Mouse (Mus musculus): ENCODE data around the gene Zdhhc21. TPM values are rescaled to one million over a fixed set of nuclear protein-coding genes. Genes with fewer than 3 reads are reported as not detected.

Zdhhc21 gene
- polyA plus RNA-seq, 1 experiment, result not detected

DNA sequence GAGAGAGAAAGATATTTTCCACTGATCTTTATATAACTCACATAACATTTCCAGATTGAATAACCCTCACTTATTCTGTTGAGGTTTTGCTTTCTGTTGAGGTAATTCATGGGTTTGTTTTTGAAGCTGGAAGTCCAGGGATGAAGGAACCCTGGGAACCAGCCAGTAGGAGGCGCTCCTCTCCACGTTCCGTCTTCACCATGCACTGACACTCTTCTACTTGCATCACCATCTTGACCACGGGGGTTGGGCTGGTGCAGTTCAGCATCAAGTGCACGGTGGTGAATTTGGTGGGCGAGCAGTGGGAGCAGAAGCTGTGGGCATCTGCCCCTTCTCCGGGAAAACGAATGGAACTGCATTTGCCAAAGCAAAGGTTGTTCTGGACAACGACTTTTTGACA lies 22.7 kb upstream of the Zdhhc21 start:
- no peak for TF ChIP-seq GATA1 (IDR thresholded peaks at IDR 0.05; ENCODE audit: low read length)
- TF ChIP-seq TAL1 (IDR thresholded peaks at IDR 0.05; ENCODE audit: low read length), result no peak
- Histone ChIP-seq H3K9me3 (ENCODE audit: control insufficient read depth, low read length) (no peaks in the 10 kb centered on the region), H3K36me3 (ENCODE audit: control insufficient read depth) (no peaks in the 10 kb centered on the region), H3K27me3 (ENCODE audit: control insufficient read depth) (no peaks in the 10 kb centered on the region), H3K4me1 (ENCODE audit: control insufficient read depth) (no peaks in the 10 kb centered on the region), H3K4me3 (replicated peaks) (no peak overlapping the region)

DNA sequence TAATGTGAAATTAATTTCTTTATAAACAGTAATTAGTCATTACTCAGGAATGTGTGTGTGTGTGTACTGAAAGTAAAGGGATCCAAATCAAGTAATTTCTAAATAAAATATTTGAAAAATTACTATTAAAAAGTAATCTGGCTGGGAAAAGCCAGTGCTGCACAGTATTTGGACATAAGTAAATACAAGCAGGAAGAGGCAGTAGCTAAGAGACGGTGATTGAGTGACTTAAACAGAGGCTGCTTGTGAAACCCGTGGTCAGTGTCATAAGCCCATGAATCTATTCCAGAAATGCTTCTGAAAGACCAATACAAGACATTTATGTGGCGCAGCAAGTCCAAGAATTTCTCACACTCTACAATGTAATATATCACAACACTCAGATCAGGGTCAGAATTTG lies 21.6 kb upstream of the Zdhhc21 start:
- no peak overlapping the region for H3K4me3 ChIP-seq (replicated peaks)
- no peaks in the 10 kb centered on the region for H3K27me3 ChIP-seq (ENCODE audit: control insufficient read depth)
- H3K36me3 ChIP-seq (ENCODE audit: control insufficient read depth), result no peaks in the 10 kb centered on the region
- H3K4me1 ChIP-seq (ENCODE audit: control insufficient read depth), result no peaks in the 10 kb centered on the region
- no peaks in the 10 kb centered on the region for H3K9me3 ChIP-seq (ENCODE audit: control insufficient read depth, low read length)
- TF ChIP-seq TAL1 (IDR thresholded peaks at IDR 0.05; ENCODE audit: low read length), result no peak
- TF ChIP-seq GATA1 (IDR thresholded peaks at IDR 0.05; ENCODE audit: low read length), result no peak

DNA sequence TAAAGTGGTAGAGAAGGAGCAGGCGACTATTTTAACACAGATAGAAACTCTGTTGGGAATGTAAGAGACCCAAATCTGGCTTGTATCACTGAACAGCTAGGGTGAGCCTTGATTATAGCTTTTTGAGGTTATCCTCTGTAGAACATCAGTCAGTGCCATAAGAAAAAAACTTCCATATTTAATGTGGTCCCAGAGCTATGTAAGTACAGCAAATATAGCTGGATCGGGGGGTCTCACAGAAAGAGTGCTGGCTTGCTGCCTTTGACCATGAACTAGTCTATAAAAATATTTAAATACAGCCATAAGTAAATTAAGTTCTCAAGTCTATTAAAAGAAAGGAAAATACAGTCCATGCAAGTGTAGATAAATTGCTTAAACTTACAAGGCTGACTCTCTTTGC lies 20.5 kb upstream of the Zdhhc21 start:
- H3K36me3 ChIP-seq (ENCODE audit: control insufficient read depth), result no peaks in the 10 kb centered on the region
- H3K27me3 ChIP-seq (ENCODE audit: control insufficient read depth), result no peaks in the 10 kb centered on the region
- no peaks in the 10 kb centered on the region for H3K4me1 ChIP-seq (ENCODE audit: control insufficient read depth)
- no peaks in the 10 kb centered on the region for H3K9me3 ChIP-seq (ENCODE audit: control insufficient read depth, low read length)
- TF ChIP-seq TAL1 (IDR thresholded peaks at IDR 0.05; ENCODE audit: low read length) (no peak), GATA1 (IDR thresholded peaks at IDR 0.05; ENCODE audit: low read length) (no peak)
- no peak overlapping the region for H3K4me3 ChIP-seq (replicated peaks)

DNA sequence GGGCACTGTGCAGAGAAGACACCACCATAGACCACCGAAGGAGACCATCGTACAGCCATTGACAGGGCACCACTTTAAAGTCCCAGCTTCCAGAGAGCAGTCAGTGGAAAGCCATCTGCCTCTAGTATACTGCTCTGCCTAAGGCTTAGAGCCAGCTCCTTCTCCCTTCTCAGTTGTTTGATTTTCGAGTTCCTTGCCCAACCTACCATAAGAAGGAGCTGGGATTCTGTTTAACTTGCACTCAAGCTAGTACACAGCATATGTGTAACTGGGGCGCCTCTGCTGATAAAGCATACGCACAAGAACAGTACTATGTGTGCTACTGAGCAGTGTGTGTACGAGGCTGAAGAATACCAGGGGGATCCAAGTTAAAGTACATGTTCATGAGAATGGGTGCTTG lies 19.4 kb upstream of the Zdhhc21 start:
- no peaks in the 10 kb centered on the region for H3K9me3 ChIP-seq (ENCODE audit: control insufficient read depth, low read length)
- no peaks in the 10 kb centered on the region for H3K36me3 ChIP-seq (ENCODE audit: control insufficient read depth)
- no peaks in the 10 kb centered on the region for H3K4me1 ChIP-seq (ENCODE audit: control insufficient read depth)
- no peak overlapping the region for H3K4me3 ChIP-seq (replicated peaks)
- H3K27me3 ChIP-seq (ENCODE audit: control insufficient read depth), result no peaks in the 10 kb centered on the region
- TF ChIP-seq TAL1 (IDR thresholded peaks at IDR 0.05; ENCODE audit: low read length) (no peak), GATA1 (IDR thresholded peaks at IDR 0.05; ENCODE audit: low read length) (no peak)

DNA sequence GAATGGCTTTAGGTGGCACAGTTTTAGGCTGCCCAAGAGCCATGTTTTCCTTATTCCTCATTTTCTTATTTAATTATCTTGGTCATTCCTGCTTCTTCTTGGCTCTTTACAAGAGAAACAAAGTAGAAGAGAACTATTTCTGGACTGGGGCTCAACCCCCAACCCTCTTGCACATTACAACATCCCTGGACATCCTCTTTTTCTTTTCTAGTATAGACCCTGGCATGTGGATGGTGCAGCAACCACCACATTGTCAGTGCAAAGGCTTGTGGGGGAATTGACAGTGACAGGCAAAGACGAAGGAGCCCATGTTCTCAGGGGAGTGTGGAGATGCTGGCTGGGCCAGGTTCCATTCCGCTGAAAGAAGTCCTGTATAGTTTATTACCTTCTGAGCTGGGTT lies 16.9 kb upstream of the Zdhhc21 start:
- Histone ChIP-seq H3K27me3 (ENCODE audit: control insufficient read depth) (no peaks in the 10 kb centered on the region), H3K4me3 (replicated peaks) (no peak overlapping the region), H3K4me1 (ENCODE audit: control insufficient read depth) (no peaks in the 10 kb centered on the region), H3K36me3 (ENCODE audit: control insufficient read depth) (no peaks in the 10 kb centered on the region), H3K9me3 (ENCODE audit: control insufficient read depth, low read length) (no peaks in the 10 kb centered on the region)
- TF ChIP-seq TAL1 (IDR thresholded peaks at IDR 0.05; ENCODE audit: low read length), result no peak
- TF ChIP-seq GATA1 (IDR thresholded peaks at IDR 0.05; ENCODE audit: low read length), result no peak

DNA sequence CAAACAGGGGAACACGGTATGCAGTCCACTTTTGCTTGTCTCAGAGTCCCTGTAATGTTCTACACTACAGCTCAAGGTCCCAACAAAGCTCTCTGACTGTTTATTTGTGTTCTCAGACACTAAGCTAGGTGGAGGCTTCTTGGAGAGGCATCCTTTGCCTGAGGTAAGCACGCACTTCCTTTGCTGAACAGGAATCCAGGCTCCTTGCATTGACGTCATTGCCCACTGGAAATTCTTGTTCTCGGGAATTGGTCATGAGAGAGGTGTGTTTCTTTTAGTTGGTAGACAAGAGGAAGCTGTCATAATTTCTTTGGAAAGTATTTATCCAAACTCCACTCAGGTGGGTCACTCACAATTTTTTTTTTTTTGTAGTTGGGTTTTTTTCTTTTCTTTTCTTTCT lies 15.8 kb upstream of the Zdhhc21 start:
- TF ChIP-seq GATA1 (IDR thresholded peaks at IDR 0.05; ENCODE audit: low read length), result no peak
- TF ChIP-seq TAL1 (IDR thresholded peaks at IDR 0.05; ENCODE audit: low read length), result no peak
- Histone ChIP-seq H3K4me3 (replicated peaks) (no peak overlapping the region), H3K4me1 (ENCODE audit: control insufficient read depth) (no peaks in the 10 kb centered on the region), H3K36me3 (ENCODE audit: control insufficient read depth) (no peaks in the 10 kb centered on the region), H3K9me3 (ENCODE audit: control insufficient read depth, low read length) (no peaks in the 10 kb centered on the region), H3K27me3 (ENCODE audit: control insufficient read depth) (no peaks in the 10 kb centered on the region)

DNA sequence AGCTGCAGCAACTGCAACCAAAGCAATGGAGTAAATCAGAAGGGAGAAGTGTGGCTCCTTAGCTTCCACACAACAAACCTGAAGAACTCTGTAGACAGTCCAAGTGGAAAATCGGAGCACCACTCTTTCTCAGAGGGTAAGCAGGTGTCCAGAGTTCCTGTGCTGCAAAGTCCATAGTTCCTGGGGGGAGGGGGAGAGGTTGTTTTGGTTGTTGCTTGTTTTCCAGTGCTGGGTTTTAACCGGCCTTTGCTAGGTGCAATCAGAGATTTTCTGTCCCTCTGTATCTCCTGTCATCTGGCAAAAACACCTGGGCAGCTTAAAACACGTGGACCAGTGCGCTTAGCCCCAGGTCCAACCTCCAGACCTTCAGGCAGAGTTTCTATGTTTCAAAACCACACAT lies 15.0 kb upstream of the Zdhhc21 start:
- no peaks in the 10 kb centered on the region for H3K4me1 ChIP-seq (ENCODE audit: control insufficient read depth)
- TF ChIP-seq TAL1 (IDR thresholded peaks at IDR 0.05; ENCODE audit: low read length) (no peak), GATA1 (IDR thresholded peaks at IDR 0.05; ENCODE audit: low read length) (no peak)
- no peaks in the 10 kb centered on the region for H3K27me3 ChIP-seq (ENCODE audit: control insufficient read depth)
- no peak overlapping the region for H3K4me3 ChIP-seq (replicated peaks)
- H3K9me3 ChIP-seq (ENCODE audit: control insufficient read depth, low read length), result no peaks in the 10 kb centered on the region
- H3K36me3 ChIP-seq (ENCODE audit: control insufficient read depth), result no peaks in the 10 kb centered on the region

DNA sequence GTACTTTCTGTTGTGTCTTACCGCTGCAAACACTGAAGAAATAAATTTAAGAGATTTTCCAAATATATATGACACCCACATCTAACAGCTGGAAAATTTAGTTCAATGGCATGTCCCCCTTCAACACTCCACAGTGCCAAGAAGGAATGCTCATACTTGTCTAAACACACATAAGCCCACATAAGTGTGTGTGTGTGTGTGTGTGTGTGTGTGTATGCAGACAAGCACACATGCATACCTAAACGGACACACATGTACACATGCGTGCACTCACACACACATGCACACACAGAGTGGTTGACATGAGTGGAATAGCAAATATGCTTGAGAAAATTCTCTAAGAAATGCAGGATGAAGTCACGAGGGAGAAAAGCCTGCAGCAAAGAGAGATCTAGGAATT lies 12.8 kb upstream of the Zdhhc21 start:
- no peak overlapping the region for H3K4me3 ChIP-seq (replicated peaks)
- no peaks in the 10 kb centered on the region for H3K36me3 ChIP-seq (ENCODE audit: control insufficient read depth)
- H3K4me1 ChIP-seq (ENCODE audit: control insufficient read depth), result no peaks in the 10 kb centered on the region
- H3K9me3 ChIP-seq (ENCODE audit: control insufficient read depth, low read length), result no peaks in the 10 kb centered on the region
- TF ChIP-seq GATA1 (IDR thresholded peaks at IDR 0.05; ENCODE audit: low read length), result no peak
- no peak for TF ChIP-seq TAL1 (IDR thresholded peaks at IDR 0.05; ENCODE audit: low read length)
- no peaks in the 10 kb centered on the region for H3K27me3 ChIP-seq (ENCODE audit: control insufficient read depth)

DNA sequence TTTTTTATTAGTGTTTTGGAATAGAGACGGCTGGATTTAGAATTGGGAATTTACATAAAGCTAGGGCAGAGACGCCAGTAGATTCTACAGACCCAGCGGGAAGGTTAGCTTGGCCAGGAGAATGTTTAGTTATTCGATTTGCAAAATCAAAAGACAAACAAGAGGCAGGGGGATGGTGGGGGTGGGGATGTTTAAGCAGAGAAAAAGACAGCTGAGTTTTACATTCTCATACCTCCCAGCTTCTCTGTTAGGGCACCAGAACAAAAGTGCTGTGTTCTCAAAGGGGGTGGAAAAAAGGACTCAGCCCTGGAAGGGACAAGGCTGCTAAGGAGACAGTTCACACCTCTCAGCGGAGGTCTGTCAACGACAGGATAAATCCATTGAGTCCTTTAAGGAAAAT lies 12.4 kb upstream of the Zdhhc21 start:
- Histone ChIP-seq H3K27me3 (ENCODE audit: control insufficient read depth) (no peaks in the 10 kb centered on the region), H3K4me1 (ENCODE audit: control insufficient read depth) (no peaks in the 10 kb centered on the region), H3K4me3 (replicated peaks) (no peak overlapping the region), H3K9me3 (ENCODE audit: control insufficient read depth, low read length) (no peaks in the 10 kb centered on the region), H3K36me3 (ENCODE audit: control insufficient read depth) (no peaks in the 10 kb centered on the region)
- no peak for TF ChIP-seq TAL1 (IDR thresholded peaks at IDR 0.05; ENCODE audit: low read length)
- no peak for TF ChIP-seq GATA1 (IDR thresholded peaks at IDR 0.05; ENCODE audit: low read length)

DNA sequence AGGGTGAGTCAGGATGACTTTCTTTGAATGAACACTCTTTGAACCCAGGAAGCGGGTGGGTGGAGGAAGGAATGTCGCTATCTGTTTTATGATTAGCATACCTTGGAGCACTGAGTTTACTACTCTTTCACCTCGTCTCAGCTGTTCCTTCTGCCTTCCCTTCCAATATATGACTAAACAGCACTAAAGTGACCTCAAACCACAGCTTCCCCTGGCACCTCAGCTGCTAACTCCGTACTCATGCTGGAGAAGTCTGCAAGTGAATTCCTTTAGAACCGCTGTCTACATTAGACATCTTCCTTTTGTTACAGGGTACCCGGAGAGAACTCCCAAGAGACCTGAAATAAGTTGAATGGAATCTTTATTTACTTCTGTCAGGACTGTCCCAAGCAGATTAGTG lies 11.2 kb upstream of the Zdhhc21 start:
- Histone ChIP-seq H3K9me3 (ENCODE audit: control insufficient read depth, low read length) (no peaks in the 10 kb centered on the region), H3K4me1 (ENCODE audit: control insufficient read depth) (no peaks in the 10 kb centered on the region), H3K27me3 (ENCODE audit: control insufficient read depth) (no peaks in the 10 kb centered on the region), H3K36me3 (ENCODE audit: control insufficient read depth) (no peaks in the 10 kb centered on the region), H3K4me3 (replicated peaks) (no peak overlapping the region)
- TF ChIP-seq TAL1 (IDR thresholded peaks at IDR 0.05; ENCODE audit: low read length), result no peak
- no peak for TF ChIP-seq GATA1 (IDR thresholded peaks at IDR 0.05; ENCODE audit: low read length)
